Mouse (Mus musculus): ENCODE measurements around the gene Cdh20.

GRCm38 (mm10) chr1:104755896-104756295, 12.4 kb upstream of the Cdh20 start:
- TF ChIP-seq TAL1 (IDR thresholded peaks at IDR 0.05; ENCODE audit: low read length) (no peak), GATA1 (IDR thresholded peaks at IDR 0.05; ENCODE audit: low read length) (no peak)
